Mouse (Mus musculus) midbrain, embryonic 12.5 days (tissue): ENCODE data around the gene Isg20l2. TPM values are rescaled to one million over a fixed set of nuclear protein-coding genes. Genes with fewer than 3 reads are reported as not detected.
"Not testable (repeated sequence)": the region's sequence is repeated elsewhere in the genome, so short reads cannot be mapped to it uniquely, and the experiment has no call there.

Source experiments
- ATAC-seq: fragments of 200-750 bp; cut with Nextera tagmentation; 2 replicates; pipeline ENCODE4 v1.8.0; 2017; ENCODE audit warnings: low read depth, moderate TSS enrichment, moderate library complexity; ENCODE audit not compliant: low FRiP score
- H3K27ac ChIP-seq: fragments of 300-500 bp; sonication (generic); replicated peaks from 2 replicates; pipeline ENCODE4 v1.5.1; 2016; ENCODE audit warnings: mild to moderate bottlenecking
- H3K27me3 ChIP-seq: fragments of 300-500 bp; sonication (generic); 2 replicates; pipeline ENCODE4 v1.6.1; 2016; ENCODE audit warnings: mild to moderate bottlenecking
- H3K36me3 ChIP-seq: fragments of 300-500 bp; sonication (generic); 2 replicates; pipeline ENCODE4 v1.6.1; 2016
- H3K4me1 ChIP-seq: fragments of 300-500 bp; sonication (generic); 2 replicates; pipeline ENCODE4 v1.6.1; 2016
- H3K4me2 ChIP-seq: fragments of 300-500 bp; sonication (generic); replicated peaks from 2 replicates; pipeline ENCODE4 v1.6.1; 2016; ENCODE audit warnings: mild to moderate bottlenecking, moderate library complexity
- H3K4me3 ChIP-seq: fragments of 300-500 bp; sonication (generic); 2 replicates; pipeline ENCODE4 v1.5.1; 2016; ENCODE audit warnings: mild to moderate bottlenecking
- H3K9ac ChIP-seq: fragments of 300-500 bp; sonication (generic); replicated peaks from 2 replicates; pipeline ENCODE4 v1.6.1; 2016; ENCODE audit warnings: mild to moderate bottlenecking, moderate library complexity
- H3K9me3 ChIP-seq: fragments of 300-500 bp; sonication (generic); 2 replicates; pipeline ENCODE4 v1.6.1; 2016; ENCODE audit warnings: mild to moderate bottlenecking
- WGBS: fragments of 180-500 bp; shearing (Covaris S2); methylation state at CpG from one replicate; pipeline ENCODE4 v1.1.7; 2016; 5-methylcytosine and 5-hydroxymethylcytosine counted together
- polyA plus RNA-seq: library from polyadenylated mRNA; unstranded; fragments of >200 nt; fragmentation: Nextera tagmentation; extraction: Ambion mirVana; gene quantifications from 2 replicates; pipeline ENCODE4 v1.2.1, GENCODE M21; 2016

Isg20l2 gene
- polyA plus RNA-seq, 1 experiment from 2014 or later, result 79.0 TPM

- no peak overlapping the region for H3K4me3 ChIP-seq
- no peaks in the 10 kb centered on the region for H3K9me3 ChIP-seq
- H3K27me3 ChIP-seq, result no peaks in the 10 kb centered on the region
- WGBS, result 56% methylated on average over 1 of the region's 1 CpGs
- H3K4me1 ChIP-seq, result no peaks in the 10 kb centered on the region
- no peak overlapping the region for H3K9ac ChIP-seq
- H3K4me2 ChIP-seq, result no peak overlapping the region
- H3K36me3 ChIP-seq, result no peaks in the 10 kb centered on the region
- H3K27ac ChIP-seq, result no peak overlapping the region
- ATAC-seq, result no peak
These were observed 29.0 kb upstream of the Isg20l2 start for GRCm38 (mm10) chr3:87901036-87901624.

- H3K4me3 ChIP-seq, ATAC-seq, H3K4me2 ChIP-seq, H3K36me3 ChIP-seq, H3K4me1 ChIP-seq, H3K9me3 ChIP-seq, H3K9ac ChIP-seq, H3K27ac ChIP-seq, H3K27me3 ChIP-seq: not testable (repeated sequence)
- 75% methylated on average over 6 of the region's 6 CpGs for WGBS
These were observed 28.2 kb upstream of the Isg20l2 start for GRCm38 (mm10) chr3:87901959-87902358.

- Histone ChIP-seq H3K9ac (no peak overlapping the region), H3K9me3 (no peaks in the 10 kb centered on the region), H3K36me3 (no peaks in the 10 kb centered on the region), H3K4me2 (no peak overlapping the region), H3K27me3 (no peaks in the 10 kb centered on the region), H3K4me3 (no peak overlapping the region), H3K4me1 (peaks cover 18% of the 10 kb centered on the region), H3K27ac (no peak overlapping the region)
- no peak for ATAC-seq
- WGBS, result 54% methylated on average over 5 of the region's 5 CpGs
These were observed 26.3 kb upstream of the Isg20l2 start for GRCm38 (mm10) chr3:87903821-87904220.

GRCm38 (mm10) chr3:87905880-87906485 lies 24.1 kb upstream of the Isg20l2 start, which contains the start of gene Hdgf:
Gene Hdgf (plus strand): TSS chr3:87906321.
- peak within 1 kb of the TSS; percentile 98 for H3K4me3 ChIP-seq
- H3K9ac ChIP-seq, result peak within 1 kb of the TSS; percentile 91
- 2% methylated on average over 57 of the region's 57 CpGs for WGBS
- H3K9me3 ChIP-seq, result no peaks in the 10 kb centered on the region
- peak within 1 kb of the TSS; percentile 97 for H3K4me2 ChIP-seq
- H3K36me3 ChIP-seq, result no peaks in the 10 kb centered on the region
- H3K27me3 ChIP-seq, result no peaks in the 10 kb centered on the region
- H3K4me1 ChIP-seq, result peaks cover 39% of the 10 kb centered on the region
- ATAC-seq, result peak; percentile 95
- peak within 1 kb of the TSS; percentile 92 for H3K27ac ChIP-seq

GRCm38 (mm10) chr3:87906601-87906980 lies 23.5 kb upstream of the Isg20l2 start:
- Histone ChIP-seq H3K9ac (peak overlapping the region; percentile 91), H3K9me3 (no peaks in the 10 kb centered on the region), H3K4me1 (peaks cover 44% of the 10 kb centered on the region), H3K27me3 (no peaks in the 10 kb centered on the region), H3K27ac (peak overlapping the region; percentile 92), H3K36me3 (no peaks in the 10 kb centered on the region), H3K4me3 (peak overlapping the region; percentile 98), H3K4me2 (peak overlapping the region; percentile 97)
- peak; percentile 16 for ATAC-seq
- WGBS, result 0% methylated on average over 33 of the region's 47 CpGs

- H3K4me1 ChIP-seq, result peaks cover 44% of the 10 kb centered on the region
- peak overlapping the region; percentile 97 for H3K4me2 ChIP-seq
- peak overlapping the region; percentile 91 for H3K9ac ChIP-seq
- peak overlapping the region; percentile 98 for H3K4me3 ChIP-seq
- no peak for ATAC-seq
- no peaks in the 10 kb centered on the region for H3K9me3 ChIP-seq
- no peaks in the 10 kb centered on the region for H3K27me3 ChIP-seq
- under 1% methylated on average over 25 of the region's 27 CpGs for WGBS
- H3K27ac ChIP-seq, result peak overlapping the region; percentile 92
- no peaks in the 10 kb centered on the region for H3K36me3 ChIP-seq
These were observed 22.9 kb upstream of the Isg20l2 start for GRCm38 (mm10) chr3:87906981-87907857.

GRCm38 (mm10) chr3:87907906-87908305 lies 22.2 kb upstream of the Isg20l2 start:
- peak overlapping the region; percentile 91 for H3K9ac ChIP-seq
- H3K4me3 ChIP-seq, result peak overlapping the region; percentile 98
- WGBS, result 23% methylated on average over 1 of the region's 1 CpGs
- no peak for ATAC-seq
- H3K9me3 ChIP-seq, result no peaks in the 10 kb centered on the region
- H3K27me3 ChIP-seq, result no peaks in the 10 kb centered on the region
- peak overlapping the region; percentile 97 for H3K4me2 ChIP-seq
- peaks cover 1% of the 10 kb centered on the region for H3K36me3 ChIP-seq
- peak overlapping the region; percentile 92; the same call in 1 of the 2 replicates for H3K27ac ChIP-seq
- peaks cover 44% of the 10 kb centered on the region for H3K4me1 ChIP-seq

- H3K4me2 ChIP-seq, result peak overlapping the region; percentile 66
- peaks cover 16% of the 10 kb centered on the region for H3K36me3 ChIP-seq
- WGBS, result 88% methylated on average over 2 of the region's 2 CpGs
- no peaks in the 10 kb centered on the region for H3K27me3 ChIP-seq
- H3K9ac ChIP-seq, result 0 out of 2 replicates have a peak overlapping the region, but pooled peaks have one; percentile 48
- H3K4me1 ChIP-seq, result peaks cover 44% of the 10 kb centered on the region
- no peaks in the 10 kb centered on the region for H3K9me3 ChIP-seq
- no peak overlapping the region for H3K4me3 ChIP-seq
- no peak for ATAC-seq
- peak overlapping the region; percentile 83 for H3K27ac ChIP-seq
These were observed 20.7 kb upstream of the Isg20l2 start for GRCm38 (mm10) chr3:87909381-87909780.

- H3K9ac ChIP-seq, result peak overlapping the region; percentile 48
These were observed 20.2 kb upstream of the Isg20l2 start for GRCm38 (mm10) chr3:87909874-87910273.

GRCm38 (mm10) chr3:87910573-87911141 lies 19.5 kb upstream of the Isg20l2 start:
- Histone ChIP-seq H3K27me3 (no peaks in the 10 kb centered on the region), H3K4me1 (peaks cover 44% of the 10 kb centered on the region), H3K9ac (peak overlapping the region; percentile 48), H3K9me3 (no peaks in the 10 kb centered on the region), H3K36me3 (peaks cover 28% of the 10 kb centered on the region), H3K4me2 (peak overlapping the region; percentile 66), H3K27ac (peak overlapping the region; percentile 83), H3K4me3 (peak overlapping the region; percentile 46)
- WGBS, result 2% methylated on average over 12 of the region's 12 CpGs
- peak; percentile 29; the same call in 1 of the 2 replicates for ATAC-seq

More at GRCm38 (mm10) chr3:87909874-87910273, 20.2 kb upstream of the Isg20l2 start:
- Histone ChIP-seq H3K4me2 (peak overlapping the region; percentile 66), H3K4me3 (no peak overlapping the region), H3K36me3 (peaks cover 21% of the 10 kb centered on the region), H3K9me3 (no peaks in the 10 kb centered on the region), H3K27me3 (no peaks in the 10 kb centered on the region), H3K27ac (peak overlapping the region; percentile 83), H3K4me1 (peaks cover 44% of the 10 kb centered on the region)
- ATAC-seq, result no peak
- 6% methylated on average over 4 of the region's 4 CpGs for WGBS

GRCm38 (mm10) chr3:87913491-87913890 lies 16.6 kb upstream of the Isg20l2 start:
- no peak overlapping the region for H3K27ac ChIP-seq
- no peak for ATAC-seq
- H3K4me1 ChIP-seq, result peaks cover 30% of the 10 kb centered on the region
- H3K4me3 ChIP-seq, result no peak overlapping the region
- H3K36me3 ChIP-seq, result peaks cover 49% of the 10 kb centered on the region
- H3K9ac ChIP-seq, result no peak overlapping the region
- H3K4me2 ChIP-seq, result no peak overlapping the region
- no peaks in the 10 kb centered on the region for H3K27me3 ChIP-seq
- no peaks in the 10 kb centered on the region for H3K9me3 ChIP-seq
- 88% methylated on average over 7 of the region's 7 CpGs for WGBS
